Mouse (Mus musculus) ES-E14 (cell line): Measurements from ENCODE around the gene Nos1ap.

Source experiments
- CHD2 ChIP-seq: IDR thresholded peaks from 2 replicates; pipeline ENCODE4 v1.6.1; 2014; ENCODE audit warnings: mild to moderate bottlenecking, low read depth, low read length, inconsistent platforms
- ZNF384 ChIP-seq: IDR thresholded peaks from 2 replicates; pipeline ENCODE4 v1.6.1; 2012; ENCODE audit warnings: low read depth, low read length, inconsistent platforms

- TF ChIP-seq ZNF384 (no peak), CHD2 (no peak)
Measured at GRCm38 (mm10) chr1:170554235-170554938, 35.3 kb downstream of the Nos1ap start.
